In the genomic region with DNA sequence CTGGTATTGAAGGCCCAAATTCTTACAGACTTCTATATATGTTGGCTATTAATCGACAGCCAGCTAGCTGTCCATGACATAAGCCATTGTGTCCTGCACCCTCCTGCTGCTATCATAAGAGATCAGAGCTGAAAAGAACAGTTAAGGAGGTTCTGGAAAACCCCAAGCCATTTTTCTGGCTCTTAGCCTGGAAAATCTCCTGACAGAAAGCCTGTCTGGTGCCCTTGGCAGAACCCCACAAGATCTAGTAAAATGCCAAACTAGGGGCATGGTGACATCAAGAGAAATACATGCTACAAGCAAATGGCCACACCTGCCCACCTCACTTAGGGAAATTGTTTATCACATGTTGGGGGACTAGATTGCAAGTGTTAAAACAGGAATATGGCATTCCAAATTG, we compare ENCODE assay signal across 15 mouse cellular contexts.
DNase-seq lines count a peak whose midpoint lies in the region; ATAC-seq and TF ChIP-seq lines count a peak whose summit lies in the region.
"Had no signal": no experiment of that assay in that cellular context is flagged by ENCODE, and none has a peak within 500 bp of the region (broad histone marks: within the 10 kb centered on the region; RNA-seq: fewer than 3 reads in every experiment).

No protein-coding gene starts in this region.

- H3K4me1 ChIP-seq in forebrain, postnatal 0 days (ENCODE audit: insufficient read depth), result no peaks in the 10 kb centered on the region
- H3K4me1 ChIP-seq in forebrain, embryonic 13.5 days, result no peaks in the 10 kb centered on the region
- peaks cover 13% of the 10 kb centered on the region; the same call in 1 of the 2 replicates for H3K4me1 ChIP-seq in limb, embryonic 13.5 days
- H3K4me1 ChIP-seq in limb, embryonic 10.5 days, result no peaks in the 10 kb centered on the region
- H3K4me1 ChIP-seq in heart, embryonic 13.5 days, result peaks cover 18% of the 10 kb centered on the region
- H3K4me1 ChIP-seq: megakaryocyte, embryonic 14.5 days had no signal

- H3K36me3 ChIP-seq in forebrain, postnatal 0 days (ENCODE audit: insufficient read depth), result no peaks in the 10 kb centered on the region
- no peaks in the 10 kb centered on the region for H3K36me3 ChIP-seq in forebrain, embryonic 13.5 days (ENCODE audit: poor library complexity, severe bottlenecking)
- no peaks in the 10 kb centered on the region for H3K36me3 ChIP-seq in limb, embryonic 13.5 days
- H3K36me3 ChIP-seq in limb, embryonic 10.5 days, result no peaks in the 10 kb centered on the region
- H3K36me3 ChIP-seq in heart, embryonic 13.5 days, result no peaks in the 10 kb centered on the region
- H3K36me3 ChIP-seq: limb, embryonic 15.5 days had no signal

- no peak overlapping the region for H3K4me3 ChIP-seq in forebrain, postnatal 0 days (ENCODE audit: low read depth, low read length)
- no peak overlapping the region for H3K4me3 ChIP-seq in forebrain, embryonic 13.5 days
- H3K4me3 ChIP-seq in limb, embryonic 13.5 days, result no peak overlapping the region
- H3K4me3 ChIP-seq in limb, embryonic 10.5 days, result no peak overlapping the region
- no peak overlapping the region for H3K4me3 ChIP-seq in heart, embryonic 13.5 days
- H3K4me3 ChIP-seq: limb, embryonic 15.5 days; megakaryocyte, embryonic 14.5 days had no signal

- DNase-seq in forebrain, postnatal 0 days, result peak; percentile 23
- no peak for DNase-seq in limb, embryonic 10.5 days (ENCODE audit: low spot score)
- DNase-seq in kidney, postnatal 4 days, result no peak
- DNase-seq: adrenal gland, postnatal 25 days; kidney, postnatal 25 days; layer of hippocampus, postnatal 36 days; lung, adult 2 months; right cerebral cortex, postnatal 4 days had no signal

- no peak for TF ChIP-seq CTCF in forebrain, postnatal 0 days (IDR thresholded peaks at IDR 0.05; ENCODE audit: low read depth)

- peak; percentile 32 for ATAC-seq in forebrain, postnatal 0 days
- no peak for ATAC-seq in forebrain, embryonic 13.5 days
- ATAC-seq in limb, embryonic 13.5 days (ENCODE audit: low FRiP score, low read depth), result peak; percentile 30; the same call in 1 of the 2 replicates
- ATAC-seq in heart, embryonic 13.5 days (ENCODE audit: extremely low read depth, insufficient number of reproducible peaks, low FRiP score, low TSS enrichment), result no peak
- no peak for ATAC-seq in activated CD4-positive, CD25-positive, alpha-beta regulatory T cell, adult 4 months
- ATAC-seq: intestine, postnatal 0 days had no signal

- H3K9ac ChIP-seq in forebrain, postnatal 0 days, result no peak overlapping the region
- H3K9ac ChIP-seq in forebrain, embryonic 13.5 days, result no peak overlapping the region
- H3K9ac ChIP-seq in limb, embryonic 13.5 days, result no peak overlapping the region
- H3K9ac ChIP-seq in heart, embryonic 13.5 days, result no peak overlapping the region
- H3K9ac ChIP-seq: limb, embryonic 15.5 days had no signal

- no peak overlapping the region for H3K27ac ChIP-seq in forebrain, postnatal 0 days (ENCODE audit: low read depth, low read length)
- no peak overlapping the region for H3K27ac ChIP-seq in forebrain, embryonic 13.5 days
- peak overlapping the region; percentile 33; the same call in 1 of the 2 replicates for H3K27ac ChIP-seq in limb, embryonic 13.5 days
- H3K27ac ChIP-seq in limb, embryonic 10.5 days, result no peak overlapping the region
- H3K27ac ChIP-seq in heart, embryonic 13.5 days (replicated peaks), result peak overlapping the region; percentile 24; the same call in 1 of the 2 replicates

- WGBS in forebrain, postnatal 0 days, result 29% methylated on average over 1 of the region's 1 CpGs
- 44% methylated on average over 1 of the region's 1 CpGs for WGBS in forebrain, embryonic 13.5 days
- 69% methylated on average over 1 of the region's 1 CpGs for WGBS in limb, embryonic 13.5 days
- 88% methylated on average over 1 of the region's 1 CpGs for WGBS in limb, embryonic 10.5 days
- WGBS in heart, embryonic 13.5 days, result 43% methylated on average over 1 of the region's 1 CpGs

- H3K9me3 ChIP-seq in forebrain, postnatal 0 days (ENCODE audit: low read length), result no peaks in the 10 kb centered on the region
- H3K9me3 ChIP-seq in forebrain, embryonic 13.5 days (replicated peaks), result no peaks in the 10 kb centered on the region
- no peaks in the 10 kb centered on the region for H3K9me3 ChIP-seq in limb, embryonic 13.5 days
- H3K9me3 ChIP-seq in limb, embryonic 10.5 days (replicated peaks), result no peaks in the 10 kb centered on the region
- H3K9me3 ChIP-seq in heart, embryonic 13.5 days, result no peaks in the 10 kb centered on the region
- H3K9me3 ChIP-seq: limb, embryonic 15.5 days; megakaryocyte, embryonic 14.5 days had no signal

- H3K27me3 ChIP-seq in forebrain, postnatal 0 days (ENCODE audit: insufficient read depth, low read length), result no peaks in the 10 kb centered on the region
- H3K27me3 ChIP-seq in forebrain, embryonic 13.5 days, result no peaks in the 10 kb centered on the region
- no peaks in the 10 kb centered on the region for H3K27me3 ChIP-seq in limb, embryonic 13.5 days
- H3K27me3 ChIP-seq in limb, embryonic 10.5 days (ENCODE audit: low read depth, poor library complexity, severe bottlenecking), result no peaks in the 10 kb centered on the region
- H3K27me3 ChIP-seq in heart, embryonic 13.5 days (replicated peaks), result no peaks in the 10 kb centered on the region
- H3K27me3 ChIP-seq: limb, embryonic 15.5 days; megakaryocyte, embryonic 14.5 days had no signal

- no peak overlapping the region for H3K4me2 ChIP-seq in forebrain, postnatal 0 days (ENCODE audit: low read depth)
- H3K4me2 ChIP-seq in forebrain, embryonic 13.5 days, result no peak overlapping the region
- H3K4me2 ChIP-seq in limb, embryonic 13.5 days (replicated peaks), result no peak overlapping the region
- H3K4me2 ChIP-seq in heart, embryonic 13.5 days, result no peak overlapping the region
- H3K4me2 ChIP-seq: limb, embryonic 15.5 days had no signal

Comparison
In these comparisons a context has a peak if more than half of its experiments do, and no peak if none do; other contexts are left out.
1. ATAC-seq: peak in forebrain, postnatal 0 days (single experiment) and limb, embryonic 13.5 days (single experiment); none in forebrain, embryonic 13.5 days (single experiment), heart, embryonic 13.5 days (single experiment) and activated CD4-positive, CD25-positive, alpha-beta regulatory T cell, adult 4 months (single experiment).
2. H3K27ac ChIP-seq: peak in limb, embryonic 13.5 days (single experiment) and heart, embryonic 13.5 days (single experiment); none in forebrain, postnatal 0 days (single experiment), forebrain, embryonic 13.5 days (single experiment) and limb, embryonic 10.5 days (single experiment).